Mouse (Mus musculus): Measurements from ENCODE around the gene Cyp4f39.

DNA sequence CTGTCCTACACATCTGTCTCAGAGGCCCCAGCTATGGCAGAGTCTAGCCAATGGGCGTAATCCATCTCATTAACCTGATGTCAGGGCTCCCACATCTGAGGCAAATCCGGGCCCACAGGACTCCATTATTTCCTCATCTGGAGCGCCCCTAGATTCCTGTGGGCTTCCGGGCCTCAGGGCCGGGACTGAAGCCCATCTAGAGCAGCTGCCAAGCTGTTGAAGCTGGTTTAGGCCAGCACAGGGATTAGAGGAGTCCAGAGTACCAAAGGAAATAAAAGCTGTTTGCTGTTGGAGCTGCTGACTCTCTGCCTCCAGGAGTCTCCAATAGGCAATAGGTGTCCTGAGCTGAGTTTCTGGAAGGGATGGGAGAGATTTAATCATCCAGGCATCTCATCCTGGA, 17.4 kb upstream of the Cyp4f39 start:
- TF ChIP-seq POLR2A (IDR thresholded peaks at IDR 0.05; ENCODE audit: low read depth, low read length) (no peak), NRF1 (IDR thresholded peaks at IDR 0.05; ENCODE audit: low read depth, low read length) (no peak), EP300 (IDR thresholded peaks at IDR 0.05; ENCODE audit: low read length) (no peak), E2F4 (IDR thresholded peaks at IDR 0.05; ENCODE audit: insufficient replicate concordance, low read depth, low read length) (no peak), ZNF384 (IDR thresholded peaks at IDR 0.05; ENCODE audit: low read depth, low read length) (no peak), BHLHE40 (IDR thresholded peaks at IDR 0.05; ENCODE audit: low read depth, low read length) (no peak), ELF1 (IDR thresholded peaks at IDR 0.05; ENCODE audit: low read depth, low read length) (no peak), CTCF (conservative IDR thresholded peaks at IDR 0.05 in 1 of 2, IDR thresholded peaks at IDR 0.05 in 1 of 2; ENCODE audit: low read depth in 2 of 2, low read length in 2 of 2) (no peak), HCFC1 (IDR thresholded peaks at IDR 0.05; ENCODE audit: low read depth, low read length) (no peak), USF1 (IDR thresholded peaks at IDR 0.05; ENCODE audit: low read depth, low read length) (no peak), MYC (IDR thresholded peaks at IDR 0.05; ENCODE audit: low read depth, low read length) (no peak), MAX (IDR thresholded peaks at IDR 0.05; ENCODE audit: low read length) (no peak), ZMIZ1 (IDR thresholded peaks at IDR 0.05; ENCODE audit: low read depth, low read length) (no peak), JUND (conservative IDR thresholded peaks at IDR 0.05; ENCODE audit: low read depth, low read length) (no peak)
